Mouse (Mus musculus): ENCODE data around the gene Nkg7. TPM values are rescaled to one million over a fixed set of nuclear protein-coding genes. Genes with fewer than 3 reads are reported as not detected.
"Not testable (repeated sequence)": the region's sequence is repeated elsewhere in the genome, so short reads cannot be mapped to it uniquely, and the experiment has no call there.

Gene Nkg7
- total RNA-seq (2021): not detected
- long read RNA-seq, experiment 1: 0 reads
- long read RNA-seq, experiment 2: 0 reads

DNA sequence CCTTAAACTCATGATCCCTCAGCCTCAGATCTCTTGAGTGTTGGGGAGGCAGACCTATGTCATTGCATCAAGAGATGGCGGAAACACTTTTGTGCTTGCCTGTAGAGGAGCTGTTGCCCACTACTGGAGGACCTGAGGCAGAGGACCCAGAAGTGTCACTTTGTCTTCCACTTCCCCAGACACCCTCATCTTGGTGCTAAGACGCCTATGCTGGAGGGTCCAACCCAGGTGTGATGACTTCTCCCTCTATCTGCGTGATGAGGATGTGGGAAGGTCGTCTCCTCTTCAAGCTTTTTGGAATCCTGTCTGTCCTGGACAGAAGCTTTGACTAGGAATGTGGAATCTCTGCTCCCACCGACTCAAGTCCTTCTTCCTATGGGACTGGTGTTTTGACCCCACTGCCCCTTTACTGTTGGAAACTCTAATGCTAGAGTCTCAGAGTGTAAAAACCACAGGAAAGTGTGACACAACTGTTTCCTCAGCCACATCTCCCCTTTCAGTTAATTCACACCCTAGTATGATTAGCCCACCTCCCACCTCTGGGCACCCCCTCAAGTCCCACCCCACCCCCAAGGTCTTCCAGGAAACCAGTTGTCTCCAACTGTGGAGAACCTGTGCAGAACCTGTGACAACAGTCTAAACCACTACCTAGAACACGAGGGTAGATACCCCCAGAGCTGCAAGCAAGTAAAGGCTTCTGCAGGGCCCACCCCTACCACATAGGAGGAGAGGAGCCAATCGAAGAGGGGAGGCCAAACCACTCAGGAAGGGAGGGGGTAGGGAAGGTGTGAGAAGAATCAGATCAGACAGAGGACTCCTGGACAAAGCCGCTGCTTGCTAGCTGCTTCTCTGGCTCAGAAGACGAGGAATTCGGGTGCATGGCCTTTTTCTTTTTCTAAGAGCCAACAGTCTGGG is at the start of gene Nkg7:
TSS of gene Nkg7 (plus strand) at position 733 of the 915 bp plus-strand sequence.
- DNase-seq (ENCODE audit: low spot score): no peak

DNA sequence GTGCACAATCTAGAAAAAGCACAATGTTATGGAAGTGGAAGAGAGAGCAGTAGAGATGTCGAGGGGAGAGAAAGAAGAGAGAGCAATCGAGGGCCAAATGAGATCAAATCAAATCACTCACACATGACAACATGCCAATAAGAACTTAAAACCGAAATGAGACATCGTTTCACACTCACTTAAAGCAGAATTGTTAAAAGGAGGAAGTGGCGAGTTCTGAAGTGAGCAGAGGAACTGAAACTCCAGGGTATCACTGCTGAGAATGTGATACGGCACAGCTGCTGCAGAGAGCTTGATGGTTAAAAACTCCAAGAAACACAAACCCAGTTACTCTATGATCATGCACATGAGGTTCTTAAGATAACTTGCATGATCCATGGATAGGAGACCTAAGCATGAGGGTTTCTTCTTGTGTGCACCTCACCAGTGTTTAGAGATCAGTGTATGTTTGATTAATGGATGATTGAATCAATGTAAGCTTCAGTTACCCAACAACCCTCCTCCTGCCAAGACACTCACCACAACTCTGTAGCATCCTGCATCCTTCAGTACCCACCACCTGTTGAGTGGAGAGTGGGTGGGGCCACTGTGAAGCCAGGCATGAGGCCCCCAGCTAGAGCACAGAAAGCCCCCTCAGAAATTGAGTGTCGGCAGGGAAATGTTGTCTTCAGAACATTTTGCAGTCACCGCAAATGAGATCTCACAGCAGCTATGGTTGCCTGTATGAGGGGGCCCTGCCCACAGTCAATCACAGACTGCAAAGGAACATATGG is 44.3 kb upstream of the Nkg7 start:
- DNase-seq (ENCODE audit: low spot score): no peak

DNA sequence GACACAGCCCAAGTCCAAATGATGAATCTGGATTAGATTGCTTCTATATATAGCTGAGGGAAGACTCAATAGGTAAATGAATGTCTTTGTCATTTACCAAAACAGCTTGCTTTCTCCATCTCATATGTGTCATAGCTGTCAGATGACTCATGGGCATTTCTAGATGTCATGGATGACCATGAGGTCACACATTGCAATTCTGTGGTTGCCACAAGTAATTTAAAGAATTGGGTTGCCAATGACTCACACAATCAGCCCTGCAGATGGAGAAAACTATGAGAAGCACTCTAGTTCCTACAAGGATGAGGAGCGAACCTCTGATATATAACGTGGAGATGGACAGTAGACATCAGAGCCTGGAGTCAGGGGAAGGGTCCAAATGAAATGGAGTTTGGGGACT is 37.4 kb upstream of the Nkg7 start:
- no peak for DNase-seq (ENCODE audit: low spot score)

DNA sequence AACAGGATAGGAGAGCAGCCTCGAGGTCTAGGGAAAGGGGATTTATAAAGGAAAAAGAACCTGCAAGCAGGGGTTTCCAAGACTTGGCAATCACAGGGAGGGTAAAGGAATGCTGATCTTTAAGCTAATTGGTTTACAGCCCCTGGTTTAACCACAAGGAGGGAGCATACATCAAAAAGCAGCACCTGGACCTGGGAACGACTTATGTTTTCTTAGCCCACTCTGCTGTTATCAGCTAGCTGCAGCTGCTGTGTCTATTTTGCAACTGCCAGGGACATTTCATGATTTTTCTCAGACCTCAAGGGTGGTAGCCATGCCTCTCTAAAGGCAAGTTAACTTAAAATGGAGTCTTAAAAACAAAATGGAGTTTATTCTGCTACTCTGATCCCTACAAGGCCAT is 34.2 kb upstream of the Nkg7 start:
- no peak for DNase-seq (ENCODE audit: low spot score)

DNA sequence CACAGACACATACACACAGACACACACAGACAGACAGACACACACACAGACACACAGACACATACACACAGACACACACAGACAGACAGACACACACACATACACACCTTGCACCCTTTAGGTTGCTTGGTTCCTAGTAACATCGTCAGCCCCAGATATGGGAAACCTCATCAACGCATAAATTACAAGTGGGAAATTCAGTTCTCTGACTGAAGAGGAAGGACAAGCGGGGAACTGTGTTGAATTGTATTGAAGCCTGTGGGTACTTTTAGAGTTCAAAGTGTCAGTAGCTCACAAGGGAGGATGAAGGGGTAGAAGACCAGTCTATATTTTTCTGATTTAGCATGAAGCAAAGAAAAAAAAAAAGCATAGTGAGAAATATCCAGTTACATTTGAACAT is 29.3 kb upstream of the Nkg7 start:
- DNase-seq (ENCODE audit: low spot score): no peak

DNA sequence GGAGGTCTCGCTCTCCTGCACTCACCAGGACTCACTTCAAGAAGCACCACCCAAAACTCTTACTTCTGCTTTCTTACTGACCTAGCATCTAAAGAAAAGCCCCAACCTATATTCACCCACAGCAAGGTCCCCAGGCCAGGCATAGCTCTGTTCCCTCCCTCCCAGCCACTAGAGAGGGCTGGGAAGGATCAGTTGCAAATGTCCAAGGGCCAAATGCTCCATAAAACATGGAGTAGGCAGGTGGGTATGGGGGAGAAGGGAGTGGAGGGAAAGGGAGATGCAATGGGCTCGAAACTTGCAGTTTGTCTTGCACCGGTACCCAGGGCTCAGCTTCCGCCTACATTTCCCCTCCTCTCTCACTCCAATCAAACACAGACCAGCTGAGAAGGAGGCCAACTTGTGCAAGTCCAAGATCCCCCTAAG is 28.7 kb upstream of the Nkg7 start, which contains the start of gene Siglecg:
TSS of gene Siglecg (plus strand) at position 74 of the 423 bp plus-strand sequence.
- DNase-seq (ENCODE audit: low spot score): no peak

DNA sequence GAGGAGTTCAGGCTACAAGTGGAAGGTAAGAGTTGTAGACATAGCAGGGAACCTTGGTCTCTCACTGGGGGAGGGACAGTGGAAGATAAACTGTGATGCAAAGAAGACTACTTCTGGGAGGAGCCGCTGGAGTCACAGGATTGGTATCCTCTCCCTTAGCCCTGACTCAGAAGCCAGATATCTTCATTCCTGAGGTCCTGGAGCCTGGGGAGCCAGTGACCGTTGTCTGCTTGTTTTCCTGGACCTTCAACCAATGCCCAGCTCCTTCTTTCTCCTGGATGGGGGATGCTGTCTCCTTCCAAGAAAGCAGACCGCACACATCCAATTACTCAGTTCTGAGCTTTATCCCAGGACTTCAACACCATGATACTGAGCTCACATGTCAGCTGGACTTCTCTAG is 27.8 kb upstream of the Nkg7 start:
- no peak for DNase-seq (ENCODE audit: low spot score)

DNA sequence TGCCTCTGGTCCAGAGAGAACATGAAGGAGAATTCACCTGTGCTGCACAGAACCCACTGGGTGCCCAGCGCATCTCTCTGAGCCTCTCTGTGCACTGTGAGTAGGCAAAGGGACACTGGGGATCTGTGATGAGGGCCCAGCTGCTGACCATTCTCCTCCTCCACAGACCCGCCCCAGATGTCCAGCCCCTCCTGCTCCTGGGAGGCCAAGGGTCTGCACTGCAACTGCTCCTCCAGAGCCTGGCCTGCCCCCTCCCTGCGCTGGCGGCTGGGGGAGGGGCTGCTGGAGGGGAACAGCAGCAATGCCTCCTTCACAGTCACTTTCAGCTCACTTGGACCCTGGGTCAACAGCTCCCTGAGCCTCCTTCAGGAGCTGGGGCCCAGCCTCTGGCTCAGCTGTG is 25.1 kb upstream of the Nkg7 start:
- DNase-seq (ENCODE audit: low spot score): not testable (repeated sequence)

DNA sequence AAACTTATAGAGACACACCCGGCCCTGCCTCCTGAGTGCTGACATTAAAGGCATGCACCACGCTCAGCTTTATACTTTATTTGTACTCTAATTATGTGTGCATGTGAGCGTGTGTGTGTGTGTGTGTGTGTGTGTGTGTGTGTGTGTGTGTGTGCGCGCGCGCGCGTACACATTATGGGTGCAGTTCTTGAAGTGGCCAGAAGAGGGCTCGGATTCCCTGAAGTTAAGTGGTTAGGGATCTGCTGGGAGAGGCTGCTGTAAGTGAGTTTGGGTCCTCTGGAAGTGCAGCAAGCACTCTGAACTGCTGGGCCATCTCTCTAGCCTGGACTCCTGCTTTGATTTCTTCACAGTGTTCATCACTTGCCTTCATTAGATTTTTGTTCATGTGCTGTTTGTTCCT is 19.6 kb upstream of the Nkg7 start:
- DNase-seq (ENCODE audit: low spot score): no peak

DNA sequence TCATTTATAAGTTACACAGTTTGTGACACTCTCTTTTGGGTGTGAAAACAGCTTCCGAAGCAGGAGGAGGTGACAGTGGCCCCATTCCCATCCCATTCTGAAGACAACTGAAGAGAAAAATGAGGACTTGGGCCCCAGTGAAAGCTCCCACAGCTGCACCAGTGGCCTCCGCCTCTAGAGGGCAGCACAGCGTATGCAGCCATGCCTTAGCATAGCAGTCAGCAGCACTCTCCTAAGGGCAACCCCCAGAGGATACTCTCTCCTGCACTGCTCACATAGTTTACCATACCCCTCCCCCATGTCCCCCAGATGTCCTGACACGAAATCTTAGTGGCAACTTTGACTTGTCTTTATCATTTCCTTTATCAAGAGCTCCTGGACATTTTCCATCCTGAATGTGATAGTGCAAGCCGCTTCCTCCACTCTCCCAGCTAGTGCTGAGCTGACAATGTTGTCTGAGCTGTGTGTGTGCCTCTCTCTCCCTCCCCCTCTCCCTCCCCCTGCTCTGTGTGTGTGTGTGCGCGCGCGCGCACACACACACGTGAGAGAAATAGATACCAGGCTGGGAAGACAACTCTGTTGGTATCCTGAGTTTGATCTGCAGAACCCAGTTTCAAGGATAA is 13.8 kb upstream of the Nkg7 start:
- DNase-seq (ENCODE audit: low spot score): peak; percentile 83

DNA sequence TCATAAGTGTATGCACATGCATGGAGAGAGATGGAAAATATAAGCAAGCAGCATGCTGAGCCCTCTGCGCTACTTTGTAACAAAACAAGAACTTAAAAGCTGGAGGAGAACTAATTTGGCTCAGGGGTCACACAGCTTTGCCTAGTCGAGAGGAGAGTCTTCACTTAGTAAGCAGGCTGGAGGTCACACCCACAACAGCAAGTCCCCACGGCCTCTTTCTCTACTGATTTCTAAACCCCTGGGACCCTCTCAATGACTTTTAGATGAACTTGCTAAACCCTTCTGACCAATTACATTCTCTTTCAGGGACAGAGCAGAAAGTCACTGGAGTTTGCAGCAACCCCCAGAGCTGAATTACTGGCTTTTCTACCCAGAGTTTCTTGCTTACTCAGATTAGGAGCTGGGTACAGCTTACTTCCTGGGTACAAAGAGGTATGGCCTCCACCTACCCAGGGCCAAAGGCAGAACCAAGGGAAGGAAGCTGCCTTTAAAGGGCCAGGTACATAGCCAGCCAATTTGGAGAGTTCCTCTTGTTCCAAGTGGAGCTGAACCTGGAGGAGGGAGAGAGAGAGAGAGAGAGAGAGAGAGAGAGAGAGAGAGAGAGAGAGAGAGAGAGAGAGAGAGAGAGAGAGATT is 12.8 kb upstream of the Nkg7 start:
- DNase-seq (ENCODE audit: low spot score): no peak

DNA sequence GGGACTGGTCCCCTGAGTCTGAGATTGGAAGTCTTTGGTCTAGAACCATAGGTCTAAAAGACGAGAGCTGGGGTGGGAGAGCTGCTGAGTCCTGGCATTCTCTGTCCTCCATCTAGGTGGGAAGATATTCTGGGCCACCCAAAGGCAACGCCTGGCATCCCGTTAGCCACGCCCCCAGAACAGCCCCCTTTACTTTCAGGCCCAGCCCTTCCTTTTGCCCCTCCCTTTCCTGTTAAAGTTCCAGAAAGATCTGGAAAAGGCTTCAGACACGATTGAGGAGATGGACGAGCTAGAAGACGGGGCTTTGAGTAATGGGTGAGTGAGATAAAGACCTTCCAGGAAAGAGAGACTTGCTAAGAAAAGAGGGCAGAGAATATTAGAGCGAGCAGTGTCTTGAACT is 9.5 kb upstream of the Nkg7 start, which contains the start of gene Lim2:
TSS of gene Lim2 (plus strand) at position 265 of the 400 bp plus-strand sequence.
- no peak for DNase-seq (ENCODE audit: low spot score)

DNA sequence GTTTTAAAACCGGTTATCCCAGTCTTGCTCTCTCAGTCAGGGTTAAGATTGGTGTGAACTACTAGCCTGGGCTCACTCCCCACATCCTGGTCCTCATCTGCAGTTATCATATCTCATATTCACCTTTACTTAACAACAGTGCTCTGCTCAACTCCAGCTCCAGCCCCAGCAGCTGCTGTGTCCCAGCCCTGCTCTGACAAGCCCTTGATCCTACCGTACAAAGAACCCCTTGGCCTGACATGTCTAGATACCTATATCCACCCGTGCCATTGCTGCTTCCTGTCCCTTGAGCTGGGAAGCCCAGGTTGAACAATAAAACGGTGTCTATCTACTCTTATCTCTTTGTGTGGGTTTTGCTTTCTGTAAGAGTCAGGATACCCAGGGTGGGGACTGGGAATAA is 7.4 kb upstream of the Nkg7 start:
- DNase-seq (ENCODE audit: low spot score): no peak

DNA sequence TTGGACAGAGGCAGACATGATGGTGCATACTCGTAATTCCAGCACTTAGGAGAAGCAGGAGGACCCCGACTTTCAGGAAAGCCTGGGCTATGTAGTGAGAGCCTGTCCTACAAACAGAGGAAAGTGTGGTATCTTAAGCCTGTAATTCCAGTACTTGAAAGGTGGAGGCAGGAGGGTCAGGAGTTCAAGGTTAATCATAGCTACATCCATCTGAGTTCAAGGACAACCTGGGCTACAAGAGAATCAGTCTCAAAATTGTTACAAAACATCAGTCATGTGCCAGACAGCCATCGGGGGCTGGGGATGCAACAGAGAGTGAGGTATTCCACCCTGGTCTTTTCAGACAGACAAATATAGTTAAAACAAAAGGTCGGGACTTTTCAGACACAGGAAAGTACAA is 4.0 kb upstream of the Nkg7 start:
- DNase-seq (ENCODE audit: low spot score): no peak

DNA sequence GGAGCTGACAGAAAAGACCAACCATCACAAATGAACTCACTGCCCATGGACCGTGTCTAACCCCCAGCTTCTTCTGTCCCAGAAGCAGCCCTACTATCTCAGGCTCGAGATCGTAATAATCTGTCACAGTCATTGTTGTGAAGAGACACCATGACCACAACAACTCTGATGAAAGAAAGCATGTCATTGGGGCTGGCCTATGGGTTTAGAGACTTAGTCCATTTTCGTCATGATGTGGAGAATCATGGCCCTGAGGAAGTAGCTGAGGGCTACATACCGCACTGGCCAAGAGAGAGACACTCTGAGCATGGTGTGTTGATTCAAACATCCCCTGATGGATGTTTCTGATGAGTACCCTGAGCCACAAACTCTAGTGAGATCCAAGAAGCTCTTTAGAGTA is 2.2 kb upstream of the Nkg7 start:
- DNase-seq (ENCODE audit: low spot score): no peak

DNA sequence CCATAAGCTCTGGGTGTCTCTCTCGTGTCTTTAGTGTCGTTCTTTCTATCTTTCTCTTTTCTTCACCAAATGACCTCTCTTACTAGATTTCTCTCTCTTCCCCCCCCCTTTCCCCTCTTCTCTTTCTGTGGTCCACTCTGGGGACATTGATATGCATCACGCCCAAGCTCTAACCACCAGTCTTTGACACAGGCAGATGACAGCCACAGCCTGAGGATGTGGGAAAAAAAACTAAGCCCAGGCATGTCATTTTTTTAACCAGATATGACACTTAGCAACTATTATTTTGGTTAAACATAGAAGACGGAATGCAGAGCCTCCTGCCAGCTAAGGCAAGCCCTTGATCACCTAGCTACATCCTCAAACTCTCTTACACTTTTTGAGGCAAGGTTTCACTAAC is 1.7 kb downstream of the Nkg7 start:
- no peak for DNase-seq (ENCODE audit: low spot score)

DNA sequence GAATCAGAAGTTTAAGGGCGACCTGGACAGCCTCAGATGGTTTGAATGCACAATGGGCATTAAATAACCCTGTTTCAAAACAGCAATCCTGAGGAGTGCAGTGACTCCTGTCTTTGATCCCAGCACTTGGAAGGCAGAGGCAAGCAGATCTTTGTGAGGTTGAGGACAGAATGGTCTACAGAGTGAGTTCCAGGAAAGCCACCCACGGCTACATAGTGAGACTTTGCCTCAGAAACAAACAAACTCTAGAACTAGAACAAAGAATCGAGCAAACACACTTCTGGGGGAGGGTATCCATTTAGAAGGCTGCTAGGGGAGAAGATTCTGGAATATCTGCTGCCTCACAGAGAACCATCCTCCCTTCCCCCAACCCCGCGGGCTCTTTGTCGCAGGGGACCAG is 3.6 kb downstream of the Nkg7 start, which contains the start of gene Cldnd2:
TSS of gene Cldnd2 (plus strand) at position 301 of the 400 bp plus-strand sequence.
- DNase-seq (ENCODE audit: low spot score): no peak

DNA sequence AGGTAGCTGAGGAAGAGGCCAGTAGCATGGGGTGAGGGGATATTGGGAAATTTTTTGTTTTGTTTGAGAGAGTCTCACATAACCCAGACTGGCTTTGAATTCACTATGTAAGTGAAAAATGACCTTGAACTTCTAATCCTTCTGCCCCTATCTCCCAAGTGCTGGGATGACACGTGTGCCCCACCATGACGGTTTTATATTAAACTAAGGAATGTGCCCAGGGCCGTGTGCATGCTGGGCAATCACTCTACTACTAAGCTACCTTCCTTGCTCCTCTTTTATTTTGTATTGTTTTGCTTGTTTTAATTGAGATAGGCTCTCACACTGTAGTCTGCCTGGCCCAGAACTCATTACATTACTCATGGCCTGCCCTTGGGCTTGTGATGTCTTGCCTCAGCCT is 4.2 kb downstream of the Nkg7 start:
- no peak for DNase-seq (ENCODE audit: low spot score)

DNA sequence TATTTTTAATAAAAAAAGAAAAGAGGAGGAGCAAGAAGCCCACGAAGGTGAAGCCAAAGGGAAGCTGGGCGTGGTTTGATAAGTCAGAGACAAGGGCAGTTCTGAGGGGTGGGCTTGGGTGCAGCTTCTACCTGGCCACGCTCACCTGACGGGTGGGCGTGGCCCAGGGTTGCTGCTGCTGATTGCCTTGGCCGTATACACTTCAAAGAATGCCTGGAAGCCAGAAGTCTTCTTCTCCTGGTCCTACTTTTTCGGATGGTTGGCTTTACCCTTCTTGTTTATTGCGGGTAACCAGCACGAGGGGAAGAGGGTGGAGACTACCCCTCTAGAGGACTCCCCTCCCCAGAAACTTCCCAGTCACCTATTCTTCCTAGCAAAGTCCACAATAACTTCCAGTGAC is 5.8 kb downstream of the Nkg7 start:
- DNase-seq (ENCODE audit: low spot score): no peak

DNA sequence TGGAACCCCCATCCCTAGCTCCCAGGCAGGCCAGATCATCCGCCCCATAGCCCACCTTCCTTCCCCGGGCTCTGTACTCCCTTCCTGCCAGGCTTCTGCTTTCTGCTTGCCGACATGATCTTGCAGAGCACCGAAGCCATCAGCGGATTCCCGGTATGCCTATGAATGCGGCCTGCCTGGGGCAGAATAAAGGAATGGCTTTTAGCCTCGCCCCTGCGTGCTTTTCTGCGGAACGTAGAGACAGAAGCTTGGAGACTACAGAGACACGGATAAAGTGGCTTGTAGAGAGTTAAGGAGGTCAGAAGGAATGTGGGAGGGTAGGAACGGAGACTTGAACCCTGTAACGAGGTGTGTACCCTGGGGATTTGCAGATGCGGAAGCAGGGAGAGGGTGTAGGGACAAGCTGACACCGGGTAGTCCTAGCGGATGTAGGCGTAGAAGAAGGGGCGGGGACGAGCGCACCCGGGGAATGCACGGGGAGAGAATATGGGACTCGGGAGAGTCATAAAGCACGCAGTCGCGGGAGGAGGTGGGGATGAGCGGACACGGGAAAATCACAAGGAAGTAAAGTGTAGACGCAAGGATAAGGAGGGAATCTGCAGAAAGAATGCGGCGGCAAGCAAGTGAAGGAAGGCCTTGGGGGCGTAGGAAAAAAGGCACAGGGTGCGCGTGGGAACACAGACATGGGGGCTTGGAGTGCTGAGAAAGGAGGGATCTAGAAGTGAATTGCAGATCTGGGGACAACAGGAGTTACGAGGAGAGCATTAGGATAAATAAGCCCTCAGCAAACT is 6.4 kb downstream of the Nkg7 start:
- peak; percentile 87 for DNase-seq (ENCODE audit: low spot score)

DNA sequence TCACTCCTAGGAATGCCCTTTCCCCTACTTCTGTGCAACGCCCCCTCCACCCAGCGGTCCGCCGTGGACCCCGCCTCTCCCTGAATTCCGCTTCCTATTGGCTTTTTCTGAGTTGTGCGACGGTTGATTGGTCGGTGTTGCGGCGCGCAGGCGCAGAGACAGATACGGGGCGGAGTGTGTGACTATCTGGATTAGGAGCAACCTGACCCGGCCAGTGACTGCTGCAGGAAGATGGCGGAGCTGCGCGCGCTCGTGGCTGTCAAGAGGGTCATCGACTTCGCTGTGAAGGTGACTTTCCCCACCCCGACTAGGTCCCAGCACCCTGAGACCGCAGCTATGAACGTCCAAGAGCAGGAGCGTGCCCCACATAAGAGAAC is 7.0 kb downstream of the Nkg7 start, which contains the start of the genes Etfb and Gm45233:
TSS of gene Etfb (plus strand) at position 167 of the 377 bp plus-strand sequence.
TSS of gene Gm45233 (plus strand) at position 212 of the 377 bp plus-strand sequence.
- DNase-seq (ENCODE audit: low spot score): peak; percentile 96

Data from gastrocnemius, adult 18-20 months (tissue).